Mouse (Mus musculus) c-Kit-positive CD71-positive TER-119-negative erythroid progenitor cells, embryonic 14.5 days (primary cell): Measurements from ENCODE around the gene B3gnt9.

ENCODE experiments used
- DNase-seq: peaks from one replicate; pipeline ENCODE4 v3.0.0-alpha.2; 2013; ENCODE audit warnings: low read depth

Gene B3gnt9

GRCm38 (mm10) chr8:105282239-105282638, 27.3 kb upstream of the B3gnt9 start:
- no peak for DNase-seq

DNA sequence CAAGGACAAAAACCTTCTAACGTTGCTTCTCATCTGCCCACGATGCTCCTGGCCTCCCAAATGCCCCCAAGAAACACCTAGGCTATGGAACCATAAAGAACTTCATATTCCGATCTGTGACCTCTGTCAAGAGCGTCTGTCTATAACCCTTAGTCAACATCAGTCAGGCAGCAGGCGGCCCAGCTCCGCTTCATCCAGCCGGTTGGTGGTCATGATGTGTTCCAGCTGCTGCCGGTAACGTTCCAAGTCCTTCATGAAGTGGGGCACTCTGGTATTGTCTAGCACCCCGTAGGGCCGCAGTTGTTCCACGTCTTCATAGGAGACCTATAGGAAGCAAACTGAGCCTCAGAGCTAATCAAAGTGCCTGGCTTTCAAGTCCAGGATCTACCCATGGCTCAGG, 26.9 kb upstream of the B3gnt9 start:
- DNase-seq = no peak

DNA sequence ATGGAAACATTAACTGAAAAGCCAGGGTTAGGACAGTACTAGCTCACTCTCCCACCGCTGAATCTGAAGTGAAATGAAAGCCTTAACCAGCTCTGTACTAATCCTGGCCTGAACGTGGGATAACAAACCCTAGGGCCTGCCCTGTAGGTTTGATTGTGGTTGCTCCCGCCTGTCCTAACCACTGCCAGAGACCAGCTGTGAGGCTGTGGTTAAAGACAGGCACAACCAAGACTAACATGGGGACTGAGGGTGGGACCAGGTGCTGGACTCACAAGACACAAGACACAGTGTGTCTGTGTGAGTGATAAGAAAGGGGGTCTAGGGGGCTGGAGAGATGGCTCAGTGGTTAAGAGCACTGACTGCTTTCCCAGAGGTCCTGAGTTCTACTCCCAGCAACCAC, 25.6 kb upstream of the B3gnt9 start:
- DNase-seq = no peak

DNA sequence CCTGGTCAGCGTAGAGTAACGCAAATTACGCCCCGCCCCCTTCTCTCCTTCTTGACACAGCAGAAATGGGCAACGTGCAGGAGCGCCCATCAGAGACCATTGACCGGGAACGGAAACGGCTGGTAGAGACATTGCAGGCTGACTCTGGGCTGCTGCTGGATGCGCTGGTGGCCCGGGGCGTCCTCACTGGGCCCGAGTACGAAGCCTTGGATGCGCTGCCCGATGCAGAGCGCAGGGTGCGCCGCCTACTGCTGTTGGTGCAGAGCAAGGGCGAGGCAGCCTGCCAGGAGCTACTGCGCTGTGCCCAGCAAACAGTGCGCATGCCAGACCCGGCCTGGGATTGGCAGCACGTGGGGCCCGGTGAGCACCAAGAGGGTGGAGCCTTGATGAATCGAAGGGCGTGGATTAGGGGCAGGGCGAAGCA, 24.0 kb upstream of the B3gnt9 start:
- no peak for DNase-seq

- no peak for DNase-seq
These were observed 21.6 kb upstream of the B3gnt9 start for GRCm38 (mm10) chr8:105276292-105277120.

DNA sequence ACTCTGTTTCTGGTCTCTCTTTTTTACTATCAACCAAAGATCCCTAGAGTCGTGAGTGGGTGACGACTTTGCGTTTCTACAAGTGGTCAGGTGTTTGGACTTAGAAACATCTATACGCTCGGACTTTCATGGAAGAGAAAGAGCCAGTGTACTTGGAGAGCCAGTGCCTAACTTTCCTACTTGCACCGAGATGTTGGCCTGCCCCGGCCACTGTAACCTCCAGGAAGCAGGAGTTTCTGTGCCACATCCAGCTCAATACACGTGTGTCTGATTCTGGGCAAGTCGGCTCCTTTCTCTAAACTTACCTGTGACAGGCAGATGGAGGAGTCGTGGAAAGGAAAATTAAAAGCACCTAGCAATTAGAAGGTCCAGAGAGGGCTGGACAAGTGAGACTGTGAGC, 20.9 kb upstream of the B3gnt9 start, which contains the start of gene Nol3:
Gene Nol3, plus strand, starts transcription at position 301 of the 400 bp plus-strand sequence.
- DNase-seq = no peak

- DNase-seq = no peak
These were observed 20.4 kb upstream of the B3gnt9 start for GRCm38 (mm10) chr8:105275387-105275786.

GRCm38 (mm10) chr8:105270916-105271186, 15.9 kb upstream of the B3gnt9 start:
- DNase-seq = no peak

DNA sequence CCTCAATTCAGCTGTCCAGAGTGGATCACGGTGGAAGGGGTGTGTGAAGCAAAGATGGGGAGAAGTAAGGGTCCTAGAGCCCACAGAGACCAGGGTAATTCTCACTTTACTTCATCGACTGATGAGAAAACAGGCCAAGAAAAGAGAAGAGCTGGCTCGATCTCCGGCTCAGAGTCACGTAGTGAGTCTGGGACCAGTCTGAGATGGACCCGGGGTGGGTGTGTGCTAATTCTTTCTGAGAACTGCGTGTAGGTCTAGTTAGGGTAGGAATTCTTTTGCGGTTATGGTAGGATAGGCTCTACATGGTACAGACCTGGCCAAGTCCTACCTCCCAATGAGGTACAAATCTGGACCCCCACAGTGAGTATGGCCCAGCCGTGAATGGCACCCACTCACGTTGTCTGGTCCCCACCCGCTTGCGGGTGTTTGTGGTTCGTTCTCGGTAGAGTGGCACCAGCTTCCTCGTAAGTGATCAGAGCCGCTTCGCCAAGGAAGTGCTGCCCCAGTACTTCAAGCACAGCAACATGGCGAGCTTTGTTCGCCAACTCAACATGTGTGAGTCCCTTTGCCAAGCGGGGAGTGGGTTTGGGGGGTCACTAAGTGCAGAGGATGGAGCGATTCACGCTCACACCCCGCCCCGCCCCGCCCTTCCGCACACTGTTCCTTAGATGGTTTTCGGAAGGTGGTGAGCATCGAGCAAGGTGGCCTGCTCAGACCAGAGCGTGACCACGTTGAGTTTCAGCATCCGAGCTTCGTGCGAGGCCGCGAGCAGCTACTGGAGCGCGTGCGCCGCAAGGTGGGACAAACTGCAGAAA, 15.4 kb upstream of the B3gnt9 start:
- DNase-seq = no peak

DNA sequence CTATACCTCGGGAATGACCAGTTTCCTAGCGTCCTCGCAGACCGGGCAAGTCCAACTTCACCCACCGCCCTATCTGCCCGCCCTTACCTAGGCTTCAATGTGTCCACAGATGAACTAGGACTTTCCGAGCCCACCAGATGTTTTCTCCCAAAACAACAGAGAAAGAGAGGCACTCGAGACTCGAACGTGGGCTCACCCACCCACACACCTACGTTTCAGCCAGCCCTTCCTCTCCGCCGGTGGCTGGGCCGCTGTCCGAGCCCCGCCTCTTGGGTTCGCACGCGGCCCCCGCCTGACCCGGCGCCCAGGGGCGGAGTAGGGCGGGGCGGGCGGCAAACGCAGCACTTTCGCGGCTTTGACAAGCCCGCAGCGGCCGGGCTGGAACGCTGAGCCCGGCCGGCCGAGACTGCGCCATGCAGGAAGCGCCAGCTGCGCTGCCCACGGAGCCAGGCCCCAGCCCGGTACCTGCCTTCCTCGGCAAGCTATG, 14.6 kb upstream of the B3gnt9 start, which contains the start of gene Hsf4:
Gene Hsf4, plus strand, starts transcription at position 341 of the 487 bp plus-strand sequence.
- no peak for DNase-seq

DNA sequence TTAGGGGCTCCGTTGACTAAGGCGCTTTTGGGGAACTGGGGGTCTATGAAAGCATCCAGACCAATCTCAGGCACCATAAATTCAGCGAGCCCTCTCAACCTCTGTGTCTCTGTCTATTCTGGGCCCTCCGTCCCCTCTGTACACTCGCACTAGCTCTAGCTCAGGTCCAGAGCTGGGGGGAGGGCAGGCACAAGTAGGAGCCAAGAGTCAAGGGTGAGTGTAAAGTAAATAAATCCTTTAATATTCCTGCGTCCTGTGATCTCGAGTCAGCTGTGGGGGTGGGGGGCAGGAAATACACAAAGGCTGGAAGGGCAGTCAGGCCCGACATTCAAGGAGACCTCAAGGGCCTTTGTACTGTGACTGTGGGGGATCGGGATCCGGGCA, 14.1 kb upstream of the B3gnt9 start:
- DNase-seq = no peak

- DNase-seq = no peak
These were observed 13.6 kb upstream of the B3gnt9 start for GRCm38 (mm10) chr8:105268342-105269074.

DNA sequence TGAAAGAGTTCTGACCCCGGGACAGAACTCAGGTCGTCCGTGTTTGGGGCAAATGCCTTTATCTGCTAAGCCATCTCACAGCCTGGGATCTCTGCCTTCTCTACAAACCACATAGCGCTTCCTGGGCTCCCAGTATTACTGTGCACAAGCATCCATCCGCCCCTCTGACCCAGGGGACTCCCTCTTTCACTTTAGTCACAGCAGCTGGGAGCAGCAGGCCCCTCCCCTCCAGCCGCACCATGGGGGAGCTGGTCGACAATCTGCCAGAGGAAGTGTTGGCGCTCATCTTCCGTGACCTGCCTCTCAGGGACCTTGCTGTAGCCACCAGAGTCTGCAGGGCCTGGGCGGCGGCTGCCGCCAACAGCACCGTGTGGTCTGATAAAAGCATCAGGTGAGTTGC, 11.8 kb upstream of the B3gnt9 start:
- DNase-seq = no peak

DNA sequence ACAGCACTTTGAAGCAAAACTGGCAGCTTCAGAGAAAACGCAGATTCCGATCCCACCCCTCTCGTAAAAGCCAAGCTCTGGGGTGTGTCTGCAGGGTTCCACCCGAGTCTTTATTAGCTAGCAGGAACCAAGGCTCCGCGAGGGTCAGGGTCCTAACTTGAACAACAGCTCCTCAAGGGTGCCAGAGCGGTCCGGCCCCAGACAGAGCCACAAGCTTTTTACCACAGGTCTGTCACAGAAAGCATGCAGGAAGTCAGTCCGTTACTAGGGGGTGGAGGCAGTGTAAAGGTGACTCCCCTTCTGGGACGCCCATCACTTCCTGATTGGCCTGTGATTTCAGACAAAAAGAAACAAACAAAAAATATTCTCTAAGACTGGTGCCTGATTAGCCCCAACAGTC, 10.2 kb upstream of the B3gnt9 start:
- DNase-seq = no peak

DNA sequence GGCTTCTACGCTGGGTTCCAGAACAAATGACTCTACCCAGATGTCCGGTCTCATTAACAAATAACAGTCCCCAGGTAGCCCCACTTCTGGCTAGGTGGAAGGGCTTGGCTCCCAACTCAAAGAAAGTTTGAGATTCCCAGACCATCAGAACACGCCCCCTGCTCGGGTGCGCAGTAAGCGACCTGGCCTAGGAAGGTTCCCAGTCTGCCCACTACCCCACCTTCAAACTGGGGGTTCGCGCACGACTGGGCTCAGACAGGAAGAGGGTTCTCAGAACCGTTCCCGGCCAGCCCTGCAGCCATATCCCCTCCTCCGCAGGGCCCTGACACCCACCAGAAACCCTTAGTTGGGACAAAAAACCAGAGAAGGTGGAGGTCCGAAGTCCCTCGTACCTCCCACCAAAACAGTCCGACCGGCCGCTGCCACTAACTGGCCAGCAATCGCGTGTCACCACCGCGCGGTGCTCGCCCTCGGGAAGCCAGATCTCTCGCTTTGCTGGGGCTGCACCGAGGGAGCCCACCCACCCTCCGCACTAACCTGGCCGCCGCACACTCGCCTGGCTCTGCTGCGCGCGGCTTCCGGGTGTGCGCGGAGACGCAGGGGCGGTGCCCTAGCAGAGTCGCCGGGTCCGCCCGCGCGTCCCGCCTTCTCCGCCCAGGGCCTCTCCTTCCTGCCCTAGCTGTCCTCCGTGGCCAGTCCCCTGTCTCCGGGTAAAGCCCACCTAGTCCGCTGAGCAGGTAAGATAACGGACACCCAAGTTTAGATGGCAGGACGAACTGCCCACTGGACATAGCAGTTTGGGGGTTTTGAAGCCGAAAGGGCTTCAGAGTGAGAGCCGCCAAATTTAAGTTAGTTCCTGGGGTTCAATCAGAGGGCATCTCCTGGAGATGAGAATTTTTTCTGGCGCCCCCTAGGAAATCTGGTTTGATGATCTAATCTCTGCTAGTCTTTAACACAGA, 9.3 kb upstream of the B3gnt9 start, which contains the start of the genes Tradd and Fbxl8:
Gene Tradd, minus strand, starts transcription at position 586 of the 959 bp plus-strand sequence.
Gene Fbxl8, plus strand, starts transcription at position 625 of the 959 bp plus-strand sequence.
- no peak for DNase-seq

DNA sequence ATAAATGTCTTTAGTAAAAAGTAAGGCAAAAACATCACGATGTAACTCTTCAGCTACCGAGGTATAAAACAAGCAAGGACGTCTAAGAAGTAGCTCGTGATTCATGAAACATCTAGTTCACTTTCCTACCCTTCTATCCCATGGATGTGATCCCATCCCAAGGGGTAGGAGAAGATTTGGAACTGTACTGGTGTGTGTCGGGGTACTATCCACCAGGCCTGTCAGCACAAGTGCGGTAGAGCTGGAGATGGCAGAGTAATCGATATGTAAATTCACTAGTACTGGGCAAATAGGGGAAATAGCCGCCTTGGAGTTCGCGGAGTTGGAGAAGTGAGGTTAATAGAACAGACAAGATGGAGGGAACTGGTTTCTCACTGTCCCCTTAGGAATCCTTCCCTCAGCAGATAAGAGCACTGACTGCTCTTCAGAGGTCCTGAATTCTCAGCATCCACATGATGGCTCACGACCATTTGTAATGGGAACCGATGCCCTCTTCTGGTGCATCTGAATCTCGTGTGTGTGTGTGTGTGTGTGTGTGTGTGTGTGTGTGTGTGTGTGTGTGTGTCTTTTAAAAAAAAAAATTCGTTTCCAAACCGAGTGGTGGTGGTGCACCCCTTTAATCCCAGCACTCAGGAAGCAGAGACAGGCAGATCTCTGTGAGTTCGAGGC, 8.4 kb upstream of the B3gnt9 start:
- no peak for DNase-seq

- no peak for DNase-seq
These were observed 6.5 kb upstream of the B3gnt9 start for GRCm38 (mm10) chr8:105261326-105261980.

GRCm38 (mm10) chr8:105260371-105261099, 5.6 kb upstream of the B3gnt9 start:
- DNase-seq = no peak

DNA sequence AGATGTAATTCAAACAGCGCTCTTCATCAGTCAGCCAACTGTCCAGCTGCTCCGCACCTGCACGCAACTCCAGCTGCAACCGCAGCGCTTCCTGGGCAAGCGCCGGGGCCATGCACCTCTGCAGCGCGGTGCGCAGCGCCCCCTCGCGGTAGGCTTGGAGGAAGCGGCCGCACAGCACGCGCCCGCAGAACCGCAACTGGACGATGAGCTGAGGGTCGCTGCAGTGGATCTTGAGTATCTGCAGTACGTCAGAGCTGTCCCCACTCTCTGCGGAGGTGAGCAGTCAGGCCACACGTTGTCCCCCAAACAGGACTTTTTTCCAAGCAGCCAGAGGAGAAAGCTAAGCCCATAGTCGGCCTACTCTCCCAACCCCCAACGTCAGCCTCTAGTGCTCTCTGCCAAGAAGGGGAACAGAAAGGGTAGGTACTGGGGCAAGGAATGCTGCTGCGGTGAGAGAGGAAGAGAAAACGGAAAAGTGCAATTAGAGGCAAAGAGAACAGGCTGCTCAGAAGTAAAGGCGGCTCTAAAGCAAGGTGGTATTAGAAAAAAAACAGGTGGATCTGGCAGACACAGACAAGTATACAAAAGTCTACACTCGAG, 4.9 kb upstream of the B3gnt9 start:
- DNase-seq = no peak
